Mouse (Mus musculus) A20 (cell line): Measurements from ENCODE around the gene Trim8.
A peak's percentile ranks its signal among the peaks of the same experiment; 100 is the strongest.

Experiments used
- DNase-seq: peaks from one replicate; pipeline ENCODE4 v3.0.0-alpha.2; 2011; ENCODE audit warnings: low read depth, low spot score

Gene Trim8

DNA sequence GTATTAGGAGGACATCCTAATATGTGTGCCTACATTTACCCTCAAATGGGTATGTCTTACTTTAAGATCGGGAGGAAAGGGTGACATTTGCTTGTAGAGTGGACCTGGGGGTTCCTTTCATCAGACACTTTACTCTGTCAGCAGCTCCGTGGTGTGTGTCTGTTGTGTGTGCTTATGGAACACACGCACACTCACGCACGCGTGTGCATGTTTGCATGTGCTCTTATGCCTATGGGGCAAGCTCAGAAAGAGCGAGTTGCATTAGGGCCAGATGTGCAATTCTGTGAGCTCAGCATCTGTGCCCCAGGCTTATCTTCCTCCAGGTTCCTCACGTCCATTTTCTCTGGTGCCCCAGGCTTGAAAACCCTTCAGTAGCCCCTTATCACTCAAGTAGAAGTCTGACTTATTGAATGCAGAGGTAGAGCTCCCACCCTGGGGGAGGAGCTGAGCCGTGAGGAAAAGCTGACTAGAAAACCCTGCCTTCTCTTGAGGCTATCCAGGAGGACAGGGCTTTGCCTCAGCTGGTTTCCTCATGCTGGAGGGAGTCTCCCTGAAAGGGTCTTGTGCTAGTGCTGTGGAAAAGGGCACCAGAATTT is 3.4 kb downstream of the Trim8 start:
- DNase-seq, result no peak

DNA sequence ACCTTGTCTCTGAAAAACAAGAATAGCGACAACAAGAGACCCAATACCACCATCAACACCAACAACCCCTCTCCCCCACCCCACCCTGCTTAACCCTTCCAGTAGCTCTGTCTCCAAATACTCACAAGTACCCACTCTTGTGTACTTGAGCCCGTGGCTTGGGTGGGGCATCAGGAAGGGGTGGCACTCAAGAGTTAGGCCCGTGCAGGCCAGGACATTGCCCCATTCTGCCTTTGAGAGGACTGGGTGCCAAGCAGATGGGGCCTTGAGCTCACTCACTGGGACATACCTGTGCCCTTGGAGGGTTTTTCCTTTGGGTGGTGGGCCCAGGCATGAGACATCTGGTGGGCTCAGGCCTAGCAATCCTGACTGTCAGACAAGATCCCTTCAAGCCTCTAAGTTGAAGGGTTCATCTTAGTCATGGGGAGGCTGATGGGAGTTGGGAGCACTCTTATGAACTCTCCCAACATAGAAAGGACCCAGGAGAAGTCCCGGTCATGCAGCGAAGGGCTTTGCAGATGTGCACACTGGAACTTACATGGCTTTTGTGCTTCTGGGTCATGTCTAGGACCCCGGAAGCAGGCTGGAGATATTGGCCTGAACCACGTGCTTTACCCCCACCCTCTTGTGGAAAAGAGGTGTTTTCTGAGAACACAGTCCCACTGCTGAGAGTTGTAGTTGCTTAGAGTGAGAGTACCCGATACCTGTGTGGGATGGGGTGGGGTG is 4.3 kb downstream of the Trim8 start:
- DNase-seq, result no peak

GRCm38 (mm10) chr19:46506372-46506717 is 4.8 kb downstream of the Trim8 start:
- DNase-seq, result no peak

GRCm38 (mm10) chr19:46507181-46507581 is 5.7 kb downstream of the Trim8 start:
- no peak for DNase-seq

DNA sequence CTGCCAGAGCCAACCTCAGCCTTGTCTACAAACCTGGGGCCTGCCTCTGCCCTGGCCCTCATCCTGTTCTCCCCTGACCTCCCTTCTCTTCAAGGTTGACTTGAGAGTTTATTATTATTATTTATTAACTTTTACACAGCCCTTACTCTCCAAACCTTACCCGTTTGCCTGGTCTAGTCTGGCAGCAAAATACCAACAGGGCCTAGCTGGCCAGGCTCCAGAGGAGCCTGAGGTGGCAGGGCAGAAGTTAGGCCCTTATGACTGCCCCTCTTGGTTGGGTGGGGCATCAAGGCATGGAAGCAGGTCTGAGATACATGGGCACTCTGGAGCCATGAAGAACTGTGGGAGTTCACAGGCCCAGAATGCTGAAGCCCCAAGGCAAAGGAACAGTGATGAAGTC is 6.3 kb downstream of the Trim8 start:
- DNase-seq, result no peak

DNA sequence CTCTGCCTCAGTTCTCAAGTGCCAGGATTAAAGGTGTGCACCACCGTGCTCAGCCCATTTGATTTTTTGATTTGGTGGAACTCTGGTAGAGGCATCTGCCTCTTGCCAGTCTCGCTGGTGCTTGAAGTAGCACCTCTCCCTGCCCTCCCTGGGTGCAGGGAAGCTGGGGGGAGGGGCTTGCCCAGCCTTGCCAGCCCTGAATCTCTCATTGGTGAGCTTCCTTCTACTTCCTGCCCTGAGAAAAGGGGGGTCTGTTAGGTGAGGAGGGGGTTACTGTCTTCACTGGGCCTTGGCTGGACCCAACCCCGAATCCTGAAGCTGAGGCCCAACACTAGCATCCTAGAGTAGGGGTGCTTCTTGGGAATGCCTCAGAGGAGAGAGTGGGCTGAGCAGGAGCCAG is 7.2 kb downstream of the Trim8 start:
- no peak for DNase-seq

GRCm38 (mm10) chr19:46509202-46509601 is 7.7 kb downstream of the Trim8 start:
- no peak for DNase-seq

- no peak for DNase-seq
These were observed 8.2 kb downstream of the Trim8 start for GRCm38 (mm10) chr19:46509736-46510135.

- no peak for DNase-seq
These were observed 8.9 kb downstream of the Trim8 start for GRCm38 (mm10) chr19:46510401-46510800.

DNA sequence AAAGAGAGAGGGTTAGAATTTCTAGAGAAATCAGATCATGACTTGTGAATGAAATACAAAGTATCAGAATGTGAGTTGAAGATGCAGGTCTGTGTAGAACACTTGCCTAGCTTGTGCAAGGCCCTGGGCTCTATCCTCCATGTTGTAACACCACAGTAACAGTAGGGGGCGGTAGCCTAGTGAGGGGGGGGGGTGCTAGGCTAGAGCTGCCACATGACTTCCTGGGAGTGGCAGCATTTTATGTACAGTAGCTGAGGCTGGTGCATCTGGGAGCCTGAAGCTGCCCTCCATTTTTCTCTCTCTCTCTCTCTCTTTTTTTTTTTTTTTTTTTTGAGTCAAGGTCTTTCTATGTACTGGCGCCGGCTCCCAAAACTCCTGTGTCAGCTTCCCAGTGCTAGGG is 9.3 kb downstream of the Trim8 start:
- peak; percentile 61 for DNase-seq

GRCm38 (mm10) chr19:46511263-46511662 is 9.8 kb downstream of the Trim8 start:
- DNase-seq, result no peak

DNA sequence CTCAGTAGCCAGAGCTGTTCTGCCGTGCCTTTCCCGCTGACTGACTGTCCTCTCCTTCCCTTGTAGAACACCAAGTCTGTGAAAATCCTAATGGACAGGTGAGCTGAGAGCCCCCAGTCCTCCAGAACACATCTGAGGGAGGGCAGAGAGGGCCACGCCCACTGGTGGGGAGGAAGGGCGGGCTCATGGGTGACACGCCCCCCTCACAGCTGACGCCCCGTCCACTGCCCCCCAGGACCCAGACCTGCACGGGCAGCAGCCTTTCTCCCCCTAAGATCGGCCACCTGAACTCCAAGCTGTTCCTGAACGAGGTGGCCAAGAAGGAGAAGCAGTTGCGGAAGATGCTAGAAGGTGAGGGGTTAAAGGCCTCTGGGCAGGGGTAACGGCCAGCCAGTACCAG is 12.9 kb downstream of the Trim8 start:
- no peak for DNase-seq

DNA sequence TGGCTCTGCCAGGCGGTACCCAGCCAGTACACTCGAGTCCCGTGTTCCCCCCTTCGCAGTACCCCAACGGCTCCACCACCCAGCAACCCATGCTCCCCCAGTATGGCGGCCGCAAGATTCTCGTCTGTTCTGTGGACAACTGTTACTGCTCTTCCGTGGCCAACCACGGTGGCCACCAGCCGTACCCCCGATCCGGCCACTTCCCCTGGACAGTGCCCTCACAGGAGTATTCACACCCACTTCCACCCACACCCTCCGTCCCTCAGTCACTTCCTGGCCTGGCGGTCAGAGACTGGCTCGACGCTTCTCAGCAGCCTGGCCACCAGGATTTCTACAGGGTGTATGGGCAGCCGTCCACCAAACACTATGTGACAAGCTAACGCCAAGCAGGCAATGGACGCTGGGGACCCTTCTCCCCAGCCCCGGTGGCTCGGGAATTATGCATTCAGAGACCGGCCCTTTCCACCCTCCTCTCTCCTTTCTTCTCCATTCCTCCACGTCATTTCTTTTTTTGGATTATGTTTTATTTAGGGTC is 13.9 kb downstream of the Trim8 start:
- DNase-seq, result no peak

DNA sequence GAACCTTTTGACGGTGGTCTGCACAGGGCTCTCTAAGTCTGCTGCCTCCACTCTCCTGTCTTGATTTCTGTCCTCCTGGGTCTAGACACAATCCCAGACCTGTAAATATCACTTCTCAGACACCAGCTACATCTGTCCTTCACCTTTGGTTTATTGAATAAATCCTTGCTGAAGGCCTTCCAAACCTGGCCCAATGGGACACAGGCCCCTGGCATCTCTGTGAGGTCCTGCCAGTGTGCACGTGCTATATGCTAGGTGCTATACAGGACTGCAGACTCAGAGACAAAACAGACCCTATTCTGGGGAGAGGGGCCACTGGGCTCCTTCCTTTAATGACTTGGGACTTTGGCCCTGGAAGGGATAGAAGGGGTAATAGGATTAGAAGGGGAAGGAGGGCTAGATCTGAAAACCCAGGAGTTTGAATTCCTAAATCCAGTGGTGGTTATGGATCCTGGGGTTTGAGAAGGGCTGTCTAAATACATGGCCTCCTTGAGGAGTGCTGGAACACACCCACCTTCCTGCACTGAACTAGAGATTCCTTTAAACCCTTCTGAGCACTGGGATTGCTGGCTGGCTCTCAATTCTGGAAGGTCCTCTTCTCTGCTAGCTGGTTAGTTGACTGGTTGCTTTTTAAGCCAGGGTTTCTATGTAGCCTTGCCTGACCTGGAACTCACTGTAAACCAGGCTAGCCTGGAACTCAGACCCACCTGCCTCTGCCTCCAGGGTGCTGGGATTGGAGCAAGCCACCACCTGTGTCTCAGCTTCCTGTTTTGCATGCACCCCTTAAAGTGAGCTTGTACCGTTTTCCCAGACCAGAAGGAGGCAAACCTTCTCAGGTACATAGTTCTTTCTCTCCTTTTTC is 15.4 kb downstream of the Trim8 start:
- DNase-seq, result no peak

DNA sequence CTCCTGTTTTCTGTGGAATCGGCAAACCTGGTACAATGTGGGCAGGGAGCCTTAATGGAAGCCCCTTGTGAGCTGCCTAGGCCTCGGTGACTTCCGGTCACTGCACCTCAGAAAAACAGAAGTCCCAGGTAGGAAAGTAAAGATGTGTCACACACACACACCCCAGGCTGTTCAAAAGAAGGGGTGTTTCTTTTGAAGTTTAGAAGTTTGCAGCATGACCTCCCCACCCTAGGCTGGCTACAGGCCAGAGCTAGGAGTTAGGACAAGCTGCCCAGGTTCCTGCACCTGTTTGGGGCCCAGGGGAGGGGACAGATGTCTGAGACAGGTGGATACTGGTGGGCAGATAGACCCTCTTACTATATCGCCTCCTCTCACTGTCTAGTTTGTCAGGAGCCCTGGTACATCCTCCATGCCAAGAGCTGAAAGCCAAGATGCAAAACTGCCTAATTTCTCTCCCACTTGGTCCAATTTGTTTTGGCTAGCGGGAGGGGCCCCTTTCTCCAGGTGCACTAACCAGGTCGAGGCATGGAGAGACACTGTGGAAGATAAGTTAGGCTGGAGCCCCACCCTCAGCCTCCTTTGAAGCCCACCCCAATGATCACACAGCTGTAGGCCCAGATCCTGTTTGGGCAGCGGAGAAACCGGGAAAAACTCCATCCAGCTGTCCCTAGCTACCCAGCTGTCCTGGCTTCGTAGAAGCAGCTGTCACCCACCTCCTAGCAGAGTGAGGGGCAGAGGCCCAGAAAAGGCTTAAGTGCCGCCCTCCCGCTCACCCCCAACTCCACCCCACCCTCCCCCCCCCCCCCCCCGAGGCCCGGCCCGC is 16.2 kb downstream of the Trim8 start:
- DNase-seq, result peak; percentile 69

DNA sequence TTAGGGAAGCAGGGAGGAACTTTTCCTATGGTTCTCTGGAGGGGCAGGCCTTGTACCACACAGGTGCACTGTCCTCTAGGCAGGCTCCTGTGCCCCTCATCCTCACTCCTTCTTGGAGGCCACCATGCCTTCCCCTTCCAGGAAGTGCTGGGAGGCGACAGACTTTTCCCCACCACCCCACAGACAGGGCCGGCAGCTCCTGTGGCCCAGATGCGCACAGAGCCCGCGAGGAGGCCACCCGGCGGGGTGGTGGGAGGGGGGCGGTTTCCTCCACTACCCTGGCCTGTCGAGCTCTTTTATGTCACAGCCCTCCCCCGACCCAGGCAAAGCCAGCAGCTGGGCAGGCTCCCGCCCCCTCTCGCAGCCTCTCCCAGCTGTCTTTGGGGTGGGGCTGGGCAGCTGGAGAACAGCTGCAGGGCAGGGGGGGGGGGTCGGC is 16.9 kb downstream of the Trim8 start:
- DNase-seq, result peak; percentile 92

DNA sequence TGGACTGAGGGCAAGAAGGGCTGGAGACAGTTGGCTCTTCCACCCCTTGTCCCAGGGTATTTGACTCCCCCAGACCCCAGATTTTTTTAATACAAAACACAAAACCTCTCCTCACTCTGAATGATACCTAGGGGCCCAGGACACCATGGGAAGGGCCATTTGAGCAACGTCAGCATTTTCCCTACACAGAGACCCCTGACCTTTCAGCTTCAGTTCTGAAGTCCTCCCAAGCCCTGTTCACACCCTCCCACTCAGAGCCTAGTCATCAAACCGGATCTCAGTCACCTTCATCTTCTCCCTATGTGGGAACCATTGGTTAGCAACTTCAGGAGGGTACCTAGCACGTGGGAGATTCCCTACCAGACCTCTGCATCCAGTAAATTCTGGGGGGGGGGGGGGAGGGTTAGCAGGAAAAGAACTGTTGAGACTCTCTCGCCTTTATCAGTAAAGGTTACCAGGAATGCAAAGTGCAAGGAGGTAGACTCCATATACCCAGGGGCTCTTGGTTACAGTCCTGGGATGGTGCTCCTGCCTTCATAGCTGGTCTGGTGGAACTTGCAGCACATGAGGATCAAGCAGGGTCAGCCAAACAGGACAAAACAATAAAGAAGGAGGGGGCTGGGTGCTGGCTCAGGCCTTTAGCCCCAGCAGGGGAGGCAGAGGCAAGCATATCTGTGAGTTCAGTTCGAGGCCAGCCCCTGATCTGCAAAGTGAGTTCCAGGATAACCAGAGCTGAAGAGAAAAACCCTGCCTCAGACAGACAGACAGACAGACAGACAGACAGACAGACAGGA is 17.5 kb downstream of the Trim8 start:
- DNase-seq, result no peak

DNA sequence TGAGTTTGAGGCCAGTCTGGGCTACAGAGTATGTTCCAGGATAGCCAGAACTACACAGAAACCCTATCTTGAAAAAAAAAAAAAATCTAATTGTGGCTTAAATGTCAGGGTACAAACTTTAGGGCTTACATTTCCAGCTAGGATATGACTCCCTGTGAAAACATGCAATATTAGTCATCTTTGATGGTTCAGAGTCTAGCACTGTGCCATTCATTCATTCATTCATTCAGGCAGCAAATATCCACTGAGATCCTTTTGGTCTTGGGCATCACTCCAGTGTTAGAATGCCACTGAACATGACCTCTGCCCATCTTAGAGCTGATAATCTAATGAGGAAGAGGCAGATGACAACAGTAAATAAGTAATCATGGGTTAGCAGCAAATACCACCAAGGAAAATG is 20.2 kb downstream of the Trim8 start:
- no peak for DNase-seq

- no peak for DNase-seq
These were observed 21.0 kb downstream of the Trim8 start for GRCm38 (mm10) chr19:46522433-46523044.

DNA sequence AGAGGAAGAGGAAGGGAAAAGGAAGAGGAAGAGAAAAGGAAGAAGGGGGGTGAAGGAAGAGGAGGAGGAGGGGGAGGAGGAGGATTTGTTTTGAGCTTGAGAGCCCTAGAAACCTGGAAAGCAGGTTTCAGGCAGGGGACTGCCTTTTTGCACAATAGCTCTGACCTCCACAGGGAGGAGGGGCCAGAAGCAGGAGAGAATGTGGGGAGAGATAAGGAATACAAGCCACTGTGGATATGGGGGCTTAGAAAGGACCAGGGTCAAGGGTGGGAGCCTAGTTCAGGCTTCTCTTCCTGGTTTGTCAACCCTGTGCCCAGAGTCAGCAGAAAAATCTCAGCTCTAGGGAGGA is 21.6 kb downstream of the Trim8 start:
- no peak for DNase-seq
